Mouse (Mus musculus) hindbrain, postnatal 0 days (tissue): ENCODE data around the gene Tmem104. TPM values are rescaled to one million over a fixed set of nuclear protein-coding genes. Genes with fewer than 3 reads are reported as not detected.

Experiments
- ATAC-seq: fragments of 200-750 bp; cut with Nextera tagmentation; 2 replicates; pipeline ENCODE4 v1.8.0; 2017; ENCODE audit warnings: mild to moderate bottlenecking, moderate TSS enrichment, moderate library complexity
- DNase-seq: peaks from one replicate; pipeline ENCODE4 v3.0.0-alpha.2; 2015; ENCODE audit warnings: low spot score
- H3K27ac ChIP-seq: fragments of 300-500 bp; sonication (generic); 2 replicates; pipeline ENCODE4 v1.5.1; 2014; ENCODE audit warnings: mild to moderate bottlenecking
- H3K27me3 ChIP-seq: fragments of 300-500 bp; sonication (generic); 2 replicates; pipeline ENCODE4 v1.6.1; 2014; ENCODE audit warnings: low read length, mixed read lengths; ENCODE audit not compliant: insufficient read depth
- H3K36me3 ChIP-seq: fragments of 300-500 bp; sonication (generic); 2 replicates; pipeline ENCODE4 v1.6.1; 2014; ENCODE audit warnings: low read length, mixed read lengths; ENCODE audit not compliant: insufficient read depth
- H3K4me1 ChIP-seq: fragments of 300-500 bp; sonication (generic); 2 replicates; pipeline ENCODE4 v1.6.1; 2014; ENCODE audit warnings: antibody characterized with exemption, low read length, mixed read lengths; ENCODE audit not compliant: insufficient read depth
- H3K4me2 ChIP-seq: fragments of 300-500 bp; sonication (generic); 2 replicates; pipeline ENCODE4 v1.6.1; 2014; ENCODE audit warnings: low read depth, mild to moderate bottlenecking, low read length, moderate library complexity, mixed read lengths
- H3K4me3 ChIP-seq: fragments of 300-500 bp; sonication (generic); 2 replicates; pipeline ENCODE4 v1.5.1; 2014; ENCODE audit warnings: low read length
- H3K9ac ChIP-seq: fragments of 300-500 bp; sonication (generic); replicated peaks from 2 replicates; pipeline ENCODE4 v1.6.1; 2014; ENCODE audit warnings: mild to moderate bottlenecking, low read length, moderate library complexity, mixed read lengths
- H3K9me3 ChIP-seq: fragments of 300-500 bp; sonication (generic); 2 replicates; pipeline ENCODE4 v1.6.1; 2016; ENCODE audit warnings: low read length, mixed read lengths
- CTCF ChIP-seq: IDR thresholded peaks from 2 replicates; pipeline ENCODE4 v1.5.1; 2016; ENCODE audit warnings: antibody characterized with exemption, control low read depth, low read depth
- WGBS: fragments of 180-500 bp; shearing (Covaris S2); extraction: QIAGEN DNeasy Blood & Tissue Kit; methylation state at CpG from one replicate; pipeline ENCODE4 v1.1.7; 2014; 5-methylcytosine and 5-hydroxymethylcytosine counted together
- microRNA-seq, 2 experiments: library from miRNA; unstranded; fragments of <30 nt; microRNA quantifications; one replicate each; pipeline ENCODE4; 2016
- polyA plus RNA-seq: library from polyadenylated mRNA; unstranded; fragments of >200 nt; fragmentation: Nextera tagmentation; extraction: Ambion mirVana; gene quantifications from 2 replicates; pipeline ENCODE4 v1.2.1, GENCODE M21; 2015
- total RNA-seq: library from RNA; depleted of rRNA; stranded (reverse); fragments of >200 nt; gene quantifications from 2 replicates; pipeline ENCODE4 v1.2.3, GENCODE M21; 2014; rRNA removed

Tmem104 gene
- total and polyA plus RNA-seq, 2 experiments from 2014 or later, result 11.1 to 13.5 TPM

GRCm38 (mm10) chr11:115295939-115296338 is 108.7 kb downstream of the Tmem104 start:
- Histone ChIP-seq H3K36me3 (no peaks in the 10 kb centered on the region), H3K4me2 (no peak overlapping the region), H3K9ac (no peak overlapping the region), H3K4me3 (no peak overlapping the region), H3K9me3 (no peaks in the 10 kb centered on the region), H3K27me3 (no peaks in the 10 kb centered on the region), H3K27ac (no peak overlapping the region), H3K4me1 (no peaks in the 10 kb centered on the region)
- WGBS, result 90% methylated on average over 11 of the region's 11 CpGs
- ATAC-seq, result no peak
- no peak for DNase-seq
- no peak for TF ChIP-seq CTCF

Small RNAs within 50 kb of the gene (microRNA-seq; reads per million reads assigned to microRNA genes)
- 0 reads per million in 2 experiments for gene Gm25837

Other genes starting within 250 kb of the Tmem104 start
- gene Cd300c, start 218.3 kb upstream of the Tmem104 start, total RNA-seq, result not detected in 2 replicates
- not detected in 2 replicates for gene Cd300c, start 218.3 kb upstream of the Tmem104 start, polyA plus RNA-seq
- gene Cd300ld, start 197.6 kb upstream of the Tmem104 start, total RNA-seq, result 0.58 TPM in 1 of 2 replicates, not detected in the other
- 0.15 TPM in 1 of 2 replicates, not detected in the other for gene Cd300ld, start 197.6 kb upstream of the Tmem104 start, polyA plus RNA-seq
- 0.61 and 2.1 TPM in 2 replicates for gene Cd300c2, start 185.6 kb upstream of the Tmem104 start, total RNA-seq
- 2.5 and 3.0 TPM in 2 replicates for gene Cd300c2, start 185.6 kb upstream of the Tmem104 start, polyA plus RNA-seq
- gene Cd300ld2, start 171.3 kb upstream of the Tmem104 start, total RNA-seq, result not detected in 2 replicates
- not detected in 2 replicates for gene Cd300ld2, start 171.3 kb upstream of the Tmem104 start, polyA plus RNA-seq
- not detected in 2 replicates for gene Cd300ld4, start 160.5 kb upstream of the Tmem104 start, total RNA-seq
- gene Cd300ld4, start 160.5 kb upstream of the Tmem104 start, polyA plus RNA-seq, result not detected in 2 replicates
- gene Cd300ld5, start 149.7 kb upstream of the Tmem104 start, total RNA-seq, result not detected in 2 replicates
- not detected in 2 replicates for gene Cd300ld5, start 149.7 kb upstream of the Tmem104 start, polyA plus RNA-seq
- gene Cd300ld3, start 139.1 kb upstream of the Tmem104 start, total RNA-seq, result not detected in 2 replicates
- not detected in 2 replicates for gene Cd300ld3, start 139.1 kb upstream of the Tmem104 start, polyA plus RNA-seq
- gene Cd300e, start 125.3 kb upstream of the Tmem104 start, total RNA-seq, result not detected in 2 replicates
- gene Cd300e, start 125.3 kb upstream of the Tmem104 start, polyA plus RNA-seq, result 0.09 and 0.14 TPM in 2 replicates
- 1.2 TPM in 2 replicates for gene Rab37, start 96.1 kb upstream of the Tmem104 start, total RNA-seq
- 1.2 and 1.3 TPM in 2 replicates for gene Rab37, start 96.1 kb upstream of the Tmem104 start, polyA plus RNA-seq
- not detected in 2 replicates for gene Cd300lf, start 53.5 kb upstream of the Tmem104 start, total RNA-seq
- 0.23 and 0.37 TPM in 2 replicates for gene Cd300lf, start 53.5 kb upstream of the Tmem104 start, polyA plus RNA-seq
- gene Slc9a3r1, start 24.1 kb upstream of the Tmem104 start, total RNA-seq, result 72.6 and 76.9 TPM in 2 replicates
- 91.8 and 98.2 TPM in 2 replicates for gene Slc9a3r1, start 24.1 kb upstream of the Tmem104 start, polyA plus RNA-seq
- 17.3 and 27.8 TPM in 2 replicates for gene Nat9, start 372 bp downstream of the Tmem104 start, total RNA-seq
- 17.3 and 22.2 TPM in 2 replicates for gene Nat9, start 372 bp downstream of the Tmem104 start, polyA plus RNA-seq
- 6.9 and 7.1 TPM in 2 replicates for gene Grin2c, start 79.8 kb downstream of the Tmem104 start, total RNA-seq
- 1.0 and 1.1 TPM in 2 replicates for gene Grin2c, start 79.8 kb downstream of the Tmem104 start, polyA plus RNA-seq
- 20.0 and 22.6 TPM in 2 replicates for gene Fdxr, start 89.6 kb downstream of the Tmem104 start, total RNA-seq
- gene Fdxr, start 89.6 kb downstream of the Tmem104 start, polyA plus RNA-seq, result 15.0 and 16.4 TPM in 2 replicates
- gene Fads6, start 110.2 kb downstream of the Tmem104 start, total RNA-seq, result 8.3 and 10.8 TPM in 2 replicates
- gene Fads6, start 110.2 kb downstream of the Tmem104 start, polyA plus RNA-seq, result 1.8 and 1.9 TPM in 2 replicates
- gene Otop2, start 119.7 kb downstream of the Tmem104 start, total RNA-seq, result 0.36 and 0.99 TPM in 2 replicates
- 0.20 and 0.34 TPM in 2 replicates for gene Otop2, start 119.7 kb downstream of the Tmem104 start, polyA plus RNA-seq
- 0.37 and 0.47 TPM in 2 replicates for gene Ush1g, start 134.6 kb downstream of the Tmem104 start, total RNA-seq
- gene Ush1g, start 134.6 kb downstream of the Tmem104 start, polyA plus RNA-seq, result 0.10 and 0.13 TPM in 2 replicates
- gene Otop3, start 147.2 kb downstream of the Tmem104 start, total RNA-seq, result 2.2 and 3.6 TPM in 2 replicates
- 2.7 and 2.8 TPM in 2 replicates for gene Otop3, start 147.2 kb downstream of the Tmem104 start, polyA plus RNA-seq
- 78.9 and 87.5 TPM in 2 replicates for gene Hid1, start 180.3 kb downstream of the Tmem104 start, total RNA-seq
- 55.3 and 58.1 TPM in 2 replicates for gene Hid1, start 180.3 kb downstream of the Tmem104 start, polyA plus RNA-seq
- 70.8 and 72.3 TPM in 2 replicates for gene Cdr2l, start 194.4 kb downstream of the Tmem104 start, total RNA-seq
- 17.7 and 18.8 TPM in 2 replicates for gene Cdr2l, start 194.4 kb downstream of the Tmem104 start, polyA plus RNA-seq
- 138 and 204 TPM in 2 replicates for gene Mrpl58, start 216.3 kb downstream of the Tmem104 start, total RNA-seq
- 205 and 210 TPM in 2 replicates for gene Mrpl58, start 216.3 kb downstream of the Tmem104 start, polyA plus RNA-seq
- 203 and 240 TPM in 2 replicates for gene Atp5h, start 232.5 kb downstream of the Tmem104 start, total RNA-seq
- gene Atp5h, start 232.5 kb downstream of the Tmem104 start, polyA plus RNA-seq, result 1,097 and 1,122 TPM in 2 replicates
- gene Kctd2, start 232.6 kb downstream of the Tmem104 start, total RNA-seq, result 19.0 and 21.0 TPM in 2 replicates
- 22.1 and 24.5 TPM in 2 replicates for gene Kctd2, start 232.6 kb downstream of the Tmem104 start, polyA plus RNA-seq